Mouse (Mus musculus) forebrain, embryonic 11.5 days (tissue): Measurements from ENCODE around the gene Rarb. TPM values are rescaled to one million over a fixed set of nuclear protein-coding genes. Genes with fewer than 3 reads are reported as not detected.
A peak's percentile ranks its signal among the peaks of the same experiment; 100 is the strongest.

Source experiments
- ATAC-seq: fragments of 200-750 bp; cut with Nextera tagmentation; replicated peaks from 2 replicates; pipeline ENCODE4 v1.8.0; 2017; ENCODE audit warnings: moderate TSS enrichment; ENCODE audit not compliant: low FRiP score
- DNase-seq: peaks from one replicate; pipeline ENCODE4 v3.0.0-alpha.2; 2017; ENCODE audit warnings: low spot score
- H3K27ac ChIP-seq: fragments of 300-500 bp; sonication (generic); 2 replicates; pipeline ENCODE4 v1.5.1; 2014; ENCODE audit warnings: low read depth, low read length
- H3K27me3 ChIP-seq: fragments of 300-500 bp; sonication (generic); 2 replicates; pipeline ENCODE4 v1.6.1; 2014; ENCODE audit warnings: mild to moderate bottlenecking, low read length, mixed read lengths; ENCODE audit not compliant: control insufficient read depth, insufficient read depth
- H3K36me3 ChIP-seq: fragments of 300-500 bp; sonication (generic); 2 replicates; pipeline ENCODE4 v1.6.1; 2014; ENCODE audit warnings: mild to moderate bottlenecking, low read length, moderate library complexity, mixed read lengths; ENCODE audit not compliant: control insufficient read depth, insufficient read depth
- H3K4me1 ChIP-seq: fragments of 300-500 bp; sonication (generic); replicated peaks from 2 replicates; pipeline ENCODE4 v1.6.1; 2014; ENCODE audit warnings: low read length, mixed read lengths; ENCODE audit not compliant: control insufficient read depth, insufficient read depth
- H3K4me2 ChIP-seq: fragments of 300-500 bp; sonication (generic); 2 replicates; pipeline ENCODE4 v1.6.1; 2014; ENCODE audit warnings: low read depth, mild to moderate bottlenecking, low read length, moderate library complexity, mixed read lengths; ENCODE audit not compliant: severe bottlenecking
- H3K4me3 ChIP-seq: fragments of 300-500 bp; sonication (generic); 2 replicates; pipeline ENCODE4 v1.5.1; 2014; ENCODE audit warnings: low read depth, low read length
- H3K9ac ChIP-seq: fragments of 300-500 bp; sonication (generic); 2 replicates; pipeline ENCODE4 v1.6.1; 2014; ENCODE audit warnings: low read length
- H3K9me3 ChIP-seq: fragments of 300-500 bp; sonication (generic); 2 replicates; pipeline ENCODE4 v1.6.1; 2016; ENCODE audit warnings: low read length, mixed read lengths; ENCODE audit not compliant: control insufficient read depth
- WGBS: fragments of 180-500 bp; shearing (Covaris S2); extraction: QIAGEN DNeasy Blood & Tissue Kit; methylation state at CpG from one replicate; pipeline ENCODE4 v1.1.7; 2014; 5-methylcytosine and 5-hydroxymethylcytosine counted together
- polyA plus RNA-seq: library from polyadenylated mRNA; unstranded; fragments of >200 nt; fragmentation: Nextera tagmentation; extraction: Ambion mirVana; gene quantifications from 2 replicates; pipeline ENCODE4 v1.2.1, GENCODE M21; 2014

Gene Rarb
- polyA plus RNA-seq, 1 experiment from 2014 or later = 15.8 TPM

DNA sequence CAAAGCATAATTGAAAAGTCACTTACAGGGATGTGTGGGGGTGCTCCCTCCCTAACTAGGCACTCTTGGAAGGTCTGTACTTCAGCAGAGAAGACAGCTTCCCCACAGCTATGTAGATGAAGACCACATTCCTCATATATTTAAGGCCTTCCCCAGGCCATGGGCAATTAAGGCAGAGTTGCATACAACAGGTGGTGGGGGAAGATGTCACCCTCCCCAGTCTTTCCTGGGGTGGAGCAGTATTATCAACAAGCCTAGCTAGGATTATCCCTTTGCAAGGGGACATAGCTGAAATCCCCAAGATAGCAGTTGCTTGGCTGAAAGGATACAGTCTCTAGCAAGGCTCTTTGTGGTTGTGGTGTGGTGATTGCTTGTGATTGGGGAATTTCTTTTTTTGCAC is 240.9 kb downstream of the Rarb start:
- Histone ChIP-seq H3K9ac (no peak overlapping the region), H3K4me2 (no peak overlapping the region), H3K4me1 (no peaks in the 10 kb centered on the region), H3K27me3 (peaks cover 4% of the 10 kb centered on the region; the same call in 1 of the 2 replicates), H3K4me3 (no peak overlapping the region), H3K9me3 (no peaks in the 10 kb centered on the region), H3K36me3 (no peaks in the 10 kb centered on the region), H3K27ac (no peak overlapping the region)
- ATAC-seq = no peak
- DNase-seq = no peak

DNA sequence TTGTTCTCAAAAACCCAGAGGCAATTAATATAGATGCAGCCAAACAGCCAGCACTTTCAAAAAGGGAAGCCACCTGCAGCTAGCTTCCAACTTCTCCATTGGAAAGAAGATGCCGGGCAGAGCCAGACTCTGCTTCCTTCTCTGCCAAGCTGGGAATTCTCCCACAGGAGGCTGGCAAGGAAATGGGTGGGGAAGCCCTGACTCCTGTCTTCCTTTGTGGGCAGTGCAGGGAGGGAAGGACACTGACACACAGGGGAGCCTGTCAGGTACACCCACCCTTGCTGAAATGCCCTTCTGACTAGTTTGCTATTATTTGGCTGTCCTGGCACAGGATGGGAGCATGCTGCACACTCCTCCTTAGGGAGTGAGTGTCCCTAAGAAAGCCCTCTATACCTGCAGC is 241.9 kb downstream of the Rarb start:
- Histone ChIP-seq H3K27ac (no peak overlapping the region), H3K4me3 (no peak overlapping the region), H3K36me3 (no peaks in the 10 kb centered on the region), H3K4me1 (no peaks in the 10 kb centered on the region), H3K4me2 (no peak overlapping the region), H3K27me3 (peaks cover 4% of the 10 kb centered on the region; the same call in 1 of the 2 replicates), H3K9ac (no peak overlapping the region), H3K9me3 (no peaks in the 10 kb centered on the region)
- no peak for DNase-seq
- no peak for ATAC-seq
- WGBS = 43% methylated on average over 1 of the region's 1 CpGs

DNA sequence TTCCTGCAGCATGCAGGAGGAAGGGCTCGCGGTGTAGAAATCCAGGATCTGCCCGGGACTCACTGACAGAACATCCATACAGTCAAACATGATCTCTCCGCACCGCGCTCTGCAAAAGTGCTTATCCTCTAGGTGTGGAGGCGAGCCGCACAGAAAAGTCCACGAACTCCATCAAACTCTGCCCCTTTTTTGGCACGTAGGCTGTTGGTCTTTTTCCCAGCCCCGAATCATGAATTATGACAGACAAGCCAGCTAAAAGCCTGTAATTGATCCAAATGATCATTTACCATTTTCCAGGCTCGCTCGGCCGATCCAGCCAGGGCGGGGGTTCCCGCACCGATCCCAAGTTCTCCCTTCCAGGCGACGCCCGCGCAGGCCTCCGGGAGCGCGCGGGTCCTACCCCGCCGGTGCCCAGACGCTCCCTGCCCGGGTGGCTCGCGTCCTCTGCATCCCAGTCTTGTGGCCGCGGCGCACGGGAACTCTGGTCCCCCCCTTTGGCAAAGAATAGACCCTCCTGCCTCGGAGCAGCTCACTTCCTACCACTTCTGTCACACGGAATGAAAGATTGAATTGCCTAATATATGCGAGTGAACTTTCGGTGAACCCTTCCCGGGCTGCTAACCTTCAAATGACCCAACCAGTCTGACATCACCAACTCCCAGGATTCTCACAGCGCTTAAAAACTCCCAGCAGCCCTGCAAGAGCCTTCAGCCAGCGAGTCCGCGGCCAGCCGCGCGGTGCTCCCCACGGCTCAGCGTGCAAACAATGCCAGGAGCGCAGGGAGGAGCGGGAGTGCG is 243.8 kb downstream of the Rarb start:
- Histone ChIP-seq H3K27me3 (peaks cover 4% of the 10 kb centered on the region; the same call in 1 of the 2 replicates), H3K4me1 (no peaks in the 10 kb centered on the region), H3K27ac (no peak overlapping the region), H3K4me3 (peak overlapping the region; percentile 50), H3K36me3 (no peaks in the 10 kb centered on the region), H3K4me2 (peak overlapping the region; percentile 90), H3K9ac (peak overlapping the region; percentile 66), H3K9me3 (no peaks in the 10 kb centered on the region)
- under 1% methylated on average over 52 of the region's 52 CpGs for WGBS
- ATAC-seq = peak; percentile 93
- DNase-seq = peak; percentile 92

DNA sequence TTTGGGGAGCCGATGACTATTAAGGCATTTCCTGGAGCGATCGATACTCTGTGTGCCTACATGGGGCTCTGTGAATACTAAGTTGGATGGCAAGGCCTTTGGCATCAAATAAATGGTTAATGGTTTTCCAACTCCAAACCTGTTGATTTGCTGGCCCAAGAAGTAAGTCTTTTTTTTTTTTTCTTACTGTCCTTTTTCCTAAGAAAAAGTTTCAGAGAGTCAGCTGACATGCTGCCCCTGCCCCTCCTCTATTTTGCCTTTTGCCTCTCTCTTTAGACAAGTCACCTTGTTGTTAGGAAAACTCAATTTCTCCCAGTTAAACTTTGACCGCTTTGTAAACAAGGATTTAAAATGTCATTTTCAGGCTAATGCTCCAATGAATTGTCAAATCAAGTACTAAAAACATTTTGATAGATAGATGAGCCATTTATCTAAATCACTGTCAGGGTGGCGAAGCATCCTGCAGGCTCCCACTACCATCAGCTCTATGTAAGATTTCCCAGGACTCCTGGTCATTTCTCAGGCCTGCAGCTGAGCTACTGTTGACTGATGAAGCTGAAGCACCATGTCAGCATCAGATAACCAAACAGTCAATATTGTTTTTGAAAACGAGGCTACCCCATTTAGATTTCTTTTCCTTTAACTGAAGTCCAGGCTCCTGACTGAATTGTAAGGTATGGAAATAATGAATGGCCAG is 245.3 kb downstream of the Rarb start:
- Histone ChIP-seq H3K4me3 (peak overlapping the region; percentile 50; the same call in 1 of the 2 replicates), H3K4me2 (0 out of 2 replicates have a peak overlapping the region, but pooled peaks have one; percentile 90), H3K27ac (no peak overlapping the region), H3K27me3 (peaks cover 4% of the 10 kb centered on the region; the same call in 1 of the 2 replicates), H3K9me3 (no peaks in the 10 kb centered on the region), H3K9ac (no peak overlapping the region), H3K4me1 (no peaks in the 10 kb centered on the region), H3K36me3 (no peaks in the 10 kb centered on the region)
- DNase-seq (no peak), ATAC-seq (no peak)
- 53% methylated on average over 6 of the region's 6 CpGs for WGBS

DNA sequence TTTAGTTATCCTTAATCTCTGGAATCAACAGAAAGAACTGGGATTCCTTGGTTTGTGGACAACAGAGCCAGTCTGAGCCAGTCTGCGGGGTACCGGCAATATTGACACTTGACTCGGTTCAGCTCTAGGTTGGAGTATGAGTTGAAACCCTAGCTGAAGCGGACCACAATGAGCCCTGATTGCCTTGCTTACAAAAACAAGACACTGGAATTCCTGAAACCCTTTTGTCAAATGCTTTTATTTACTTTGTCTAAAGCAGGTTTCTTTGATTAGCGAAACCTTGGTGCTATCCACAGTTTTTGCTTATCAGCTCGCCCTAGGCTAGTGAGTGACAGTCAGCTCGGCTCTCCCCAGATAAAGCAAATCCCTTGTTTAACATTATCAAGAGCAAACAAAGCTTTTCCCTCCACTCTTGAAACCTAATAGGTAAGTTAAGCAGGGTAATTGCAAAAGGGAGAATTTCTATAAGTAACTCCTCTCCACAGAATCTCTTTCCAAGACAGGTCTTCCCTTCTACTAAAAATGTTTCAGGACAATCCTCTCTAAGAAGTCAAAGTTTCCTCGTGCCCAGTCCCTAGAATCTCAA is 246.1 kb downstream of the Rarb start:
- no peaks in the 10 kb centered on the region for H3K4me1 ChIP-seq
- H3K4me3 ChIP-seq = peak overlapping the region; percentile 0; the same call in 1 of the 2 replicates
- ATAC-seq (no peak), DNase-seq (no peak)
- WGBS = 4% methylated on average over 8 of the region's 8 CpGs
- no peaks in the 10 kb centered on the region for H3K36me3 ChIP-seq
- no peak overlapping the region for H3K27ac ChIP-seq
- H3K27me3 ChIP-seq = peaks cover 4% of the 10 kb centered on the region; the same call in 1 of the 2 replicates
- no peak overlapping the region for H3K9ac ChIP-seq
- 0 out of 2 replicates have a peak overlapping the region, but pooled peaks have one; percentile 15 for H3K4me2 ChIP-seq
- H3K9me3 ChIP-seq = no peaks in the 10 kb centered on the region

DNA sequence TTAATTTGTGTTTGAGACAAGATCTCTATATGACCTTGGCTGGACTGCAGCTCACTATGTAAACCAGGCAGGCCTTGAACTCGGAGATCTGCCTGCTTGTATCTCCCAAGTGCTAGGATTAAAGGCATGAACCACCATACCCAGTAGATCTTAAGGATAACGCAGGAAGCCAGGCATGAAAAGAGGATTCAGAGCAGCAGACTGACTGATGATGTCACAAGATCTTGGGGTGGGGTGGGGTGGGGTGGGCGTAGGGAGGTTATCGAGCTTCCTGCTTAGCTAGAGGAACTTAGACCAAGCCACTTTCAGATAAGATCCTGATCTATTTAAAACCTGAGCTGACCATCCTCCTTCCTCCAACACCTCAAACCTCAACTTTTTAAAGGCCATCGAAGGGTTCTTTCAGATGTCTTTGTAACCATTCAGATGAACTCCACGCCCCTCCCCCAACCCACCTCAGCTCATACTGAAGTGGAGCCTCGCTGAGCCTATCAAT is 249.4 kb downstream of the Rarb start:
- Histone ChIP-seq H3K4me2 (no peak overlapping the region), H3K27me3 (peaks cover 4% of the 10 kb centered on the region; the same call in 1 of the 2 replicates), H3K9me3 (no peaks in the 10 kb centered on the region), H3K9ac (no peak overlapping the region), H3K36me3 (no peaks in the 10 kb centered on the region), H3K4me1 (no peaks in the 10 kb centered on the region), H3K4me3 (no peak overlapping the region), H3K27ac (no peak overlapping the region)
- no peak for ATAC-seq
- DNase-seq = no peak
- 77% methylated on average over 7 of the region's 7 CpGs for WGBS

DNA sequence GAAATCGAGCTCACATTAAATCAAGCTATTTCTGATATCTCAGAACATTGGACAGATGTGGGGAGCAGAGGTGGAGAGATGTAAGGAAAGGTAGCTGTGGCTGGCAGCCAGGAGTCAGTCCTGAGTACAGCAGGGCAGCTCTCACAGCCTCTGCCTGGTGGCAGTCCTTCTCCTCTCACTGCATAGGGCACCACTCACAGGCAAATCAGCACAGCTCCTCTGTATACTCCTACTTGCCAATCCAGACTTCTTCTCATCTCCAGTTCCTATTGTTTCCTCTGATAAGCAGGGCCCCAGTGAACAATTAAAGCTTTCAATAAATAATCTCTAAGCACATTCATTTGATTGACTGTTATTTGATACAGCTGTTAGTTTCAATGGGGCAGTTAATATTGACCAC is 252.0 kb downstream of the Rarb start:
- Histone ChIP-seq H3K4me1 (no peaks in the 10 kb centered on the region), H3K4me3 (no peak overlapping the region), H3K36me3 (no peaks in the 10 kb centered on the region), H3K27me3 (no peaks in the 10 kb centered on the region), H3K27ac (no peak overlapping the region), H3K9me3 (no peaks in the 10 kb centered on the region), H3K4me2 (no peak overlapping the region), H3K9ac (no peak overlapping the region)
- DNase-seq (no peak), ATAC-seq (0 out of 2 replicates have a peak, but pooled peaks have one; percentile 37)
- 75% methylated on average over 1 of the region's 1 CpGs for WGBS

DNA sequence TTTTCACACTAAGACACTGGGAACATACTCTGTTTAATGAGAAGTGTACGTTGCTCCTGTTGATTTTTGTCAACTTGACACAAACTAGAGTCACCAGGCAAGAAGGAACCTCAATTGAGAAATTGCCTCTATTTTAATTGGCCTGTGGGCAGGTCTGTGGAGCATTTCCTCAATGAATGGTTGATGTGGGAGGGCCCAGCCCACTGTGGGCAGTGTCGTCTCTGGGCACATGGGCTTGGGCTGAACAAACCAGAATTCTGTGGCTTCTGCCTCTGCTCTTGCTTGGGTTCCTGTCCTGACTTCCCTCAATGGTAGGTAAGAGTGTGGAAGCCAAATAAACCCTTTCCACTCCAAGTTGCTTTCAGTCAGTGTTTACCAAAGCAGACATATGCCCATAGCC is 255.0 kb downstream of the Rarb start:
- H3K27me3 ChIP-seq = no peaks in the 10 kb centered on the region
- ATAC-seq (no peak), DNase-seq (no peak)
- H3K9me3 ChIP-seq = no peaks in the 10 kb centered on the region
- no peak overlapping the region for H3K27ac ChIP-seq
- H3K4me2 ChIP-seq = no peak overlapping the region
- no peak overlapping the region for H3K9ac ChIP-seq
- no peaks in the 10 kb centered on the region for H3K36me3 ChIP-seq
- WGBS = 75% methylated on average over 2 of the region's 2 CpGs
- no peaks in the 10 kb centered on the region for H3K4me1 ChIP-seq
- no peak overlapping the region for H3K4me3 ChIP-seq
